Mouse (Mus musculus): Measurements from ENCODE around the gene Rhov.

GRCm38 (mm10) chr2:119298839-119299238 lies 27.8 kb upstream of the Rhov start:
- TF ChIP-seq POLR2A (IDR thresholded peaks at IDR 0.05; ENCODE audit: insufficient read depth, low read depth, low read length) (no peak), CTCF (IDR thresholded peaks at IDR 0.05; ENCODE audit: insufficient read depth, low read depth, low read length) (no peak)

Data from olfactory bulb, adult 2 months (tissue).